Mouse (Mus musculus) adipocyte (in vitro differentiated cells): ENCODE measurements around the gene Gm44503.

Experiments used
- DNase-seq: peaks from one replicate; pipeline ENCODE4 v3.0.0-alpha.2; 2016; ENCODE audit warnings: low spot score

Gm44503 gene

DNA sequence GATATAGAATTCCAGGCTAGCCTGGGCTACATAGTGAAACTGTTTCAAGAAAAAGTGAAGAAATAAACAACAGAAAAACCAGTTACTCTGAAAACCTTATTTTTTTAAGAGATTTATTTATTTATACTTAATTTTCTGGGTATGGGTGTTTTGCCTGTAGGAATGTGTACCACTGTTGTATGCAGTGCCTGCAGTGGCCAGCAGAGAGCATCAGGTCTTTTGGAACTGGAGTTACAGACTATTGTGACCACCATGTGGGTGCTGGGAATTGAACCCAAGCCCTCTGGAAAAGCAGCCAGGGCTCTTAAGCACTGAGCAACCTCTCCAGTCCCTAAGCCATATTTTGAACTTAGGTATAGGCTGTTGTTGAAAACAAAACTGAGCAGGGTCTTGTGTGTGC lies 14.3 kb downstream of the Gm44503 start:
- no peak for DNase-seq

DNA sequence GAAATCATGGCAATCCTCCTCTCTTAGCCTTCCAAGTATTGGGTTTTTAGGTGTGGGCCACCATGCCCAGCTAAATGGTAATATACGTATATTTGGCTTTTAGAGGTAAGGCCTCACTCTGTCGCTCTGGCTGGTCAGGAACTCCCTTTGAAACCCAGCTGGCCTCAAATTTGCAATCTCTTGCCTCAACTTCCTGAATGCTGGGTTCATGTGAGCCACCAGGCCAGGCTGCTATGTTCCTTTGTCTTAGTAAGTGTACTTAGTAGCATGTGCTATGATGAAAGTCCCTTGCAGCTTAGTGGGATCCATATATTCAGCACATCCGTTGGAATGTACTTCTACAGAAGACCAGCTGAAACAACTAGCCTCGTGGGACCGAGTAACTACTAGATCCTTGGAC lies 16.1 kb downstream of the Gm44503 start:
- no peak for DNase-seq

DNA sequence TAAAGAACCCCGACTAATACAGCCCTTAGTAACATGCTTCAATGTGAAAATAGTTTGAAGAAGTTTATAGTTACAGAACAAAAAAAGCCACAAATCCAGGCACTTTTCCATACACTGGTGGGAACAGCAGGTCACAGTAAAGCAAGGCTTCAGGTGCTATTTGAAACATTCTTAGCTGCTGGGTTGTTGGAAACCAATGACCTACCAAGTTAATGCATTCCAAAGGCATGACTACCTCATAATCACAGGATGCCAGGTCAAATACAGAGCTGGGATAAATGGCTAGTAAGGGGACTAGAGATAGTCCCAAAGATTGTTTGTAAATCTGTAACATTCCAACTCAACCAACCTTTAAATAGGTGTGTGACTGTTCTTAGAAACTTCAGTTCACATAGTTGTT lies 16.6 kb downstream of the Gm44503 start:
- DNase-seq = no peak

DNA sequence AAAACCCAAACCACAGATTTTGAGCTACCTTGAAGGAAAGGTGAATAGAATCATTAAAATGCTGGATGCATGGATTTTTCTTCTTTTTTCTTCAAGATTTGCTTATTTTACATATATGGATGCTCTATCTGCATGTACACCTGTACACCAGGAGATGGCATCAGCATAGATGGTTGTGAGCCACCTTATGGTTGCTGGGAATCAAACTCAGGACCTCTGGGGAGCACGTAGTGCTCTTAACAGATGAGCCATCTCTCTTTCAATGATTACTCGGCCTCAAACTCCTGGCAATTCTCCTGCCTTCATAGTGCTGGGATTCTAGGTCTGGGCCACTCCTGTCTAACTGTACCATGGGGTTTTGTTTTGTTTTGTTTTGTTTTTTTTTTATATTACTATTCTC lies 24.4 kb downstream of the Gm44503 start:
- no peak for DNase-seq

GRCm38 (mm10) chr9:72985250-72986220 lies 26.9 kb downstream of the Gm44503 start, which contains the start of the genes Ccpg1os and Ccpg1:
Gene Ccpg1os, minus strand, starts transcription at chr9:72985382.
Gene Ccpg1, plus strand, starts transcription at chr9:72985429.
- DNase-seq = peak; percentile 96

GRCm38 (mm10) chr9:72987703-72988102 lies 29.1 kb downstream of the Gm44503 start:
- DNase-seq = no peak

DNA sequence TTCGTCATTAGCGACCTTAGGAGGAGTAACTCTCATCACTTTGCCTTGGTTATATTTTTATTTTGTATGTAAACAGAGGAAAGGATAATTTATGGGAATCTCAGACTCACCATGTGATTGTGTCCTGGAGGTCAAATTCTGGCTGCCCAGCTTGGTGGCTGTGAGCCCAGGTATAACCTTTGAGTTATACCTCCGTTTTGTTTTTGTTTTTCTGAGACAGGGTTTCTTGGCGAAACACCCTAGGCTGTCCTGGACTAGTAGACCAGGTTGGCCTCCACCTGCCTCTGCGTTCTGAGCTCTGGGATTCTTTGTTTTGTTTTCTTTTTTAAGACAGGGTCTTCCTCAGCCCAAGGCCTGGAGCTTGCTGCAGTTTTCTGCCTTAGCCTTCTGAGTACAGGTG lies 30.1 kb downstream of the Gm44503 start:
- no peak for DNase-seq

DNA sequence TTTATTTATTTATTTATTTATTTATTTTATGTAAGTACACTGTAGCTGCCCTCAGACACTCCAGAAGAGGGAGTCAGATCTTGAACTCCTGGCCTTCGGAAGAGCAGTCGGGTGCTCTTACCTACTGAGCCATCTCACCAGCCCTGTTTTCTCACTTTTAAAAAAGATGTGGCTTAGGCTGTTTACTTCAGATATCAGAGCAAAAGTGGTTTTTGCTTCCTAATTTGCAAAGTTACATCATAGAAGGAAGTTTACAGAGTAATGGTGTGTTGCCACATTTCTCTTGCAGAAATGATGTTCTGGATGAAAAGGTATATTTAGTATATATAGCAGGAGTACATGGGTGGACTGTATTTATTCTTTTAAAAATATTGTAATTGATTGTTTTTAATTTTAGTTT lies 32.8 kb downstream of the Gm44503 start:
- no peak for DNase-seq

- no peak for DNase-seq
Observed at GRCm38 (mm10) chr9:72992576-72992975, 33.9 kb downstream of the Gm44503 start.

- DNase-seq = no peak
Observed at GRCm38 (mm10) chr9:72996167-72996566, 37.5 kb downstream of the Gm44503 start.

DNA sequence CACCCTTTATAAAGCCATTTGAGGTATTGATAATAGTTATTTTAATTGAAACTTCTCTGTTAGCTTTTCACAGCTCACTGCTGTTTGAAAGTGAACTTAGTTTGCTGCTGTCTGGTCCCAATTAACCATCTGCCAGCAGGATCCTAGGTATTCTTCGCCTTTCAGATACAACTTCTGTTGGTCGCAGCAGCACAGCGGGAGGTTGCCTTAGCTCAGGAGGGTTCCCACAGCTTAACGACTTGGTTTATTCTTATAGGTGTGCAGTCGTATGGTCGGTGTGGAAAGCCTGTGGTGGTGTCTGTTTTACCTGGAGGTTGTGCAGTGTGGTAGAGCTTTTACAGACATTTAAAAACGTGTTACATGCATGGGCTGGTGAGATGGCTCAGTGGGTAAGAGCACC lies 38.2 kb downstream of the Gm44503 start:
- no peak for DNase-seq

GRCm38 (mm10) chr9:73000487-73000886 lies 41.8 kb downstream of the Gm44503 start:
- DNase-seq = no peak

- DNase-seq = no peak
Observed at GRCm38 (mm10) chr9:73001314-73002011, 42.8 kb downstream of the Gm44503 start.

DNA sequence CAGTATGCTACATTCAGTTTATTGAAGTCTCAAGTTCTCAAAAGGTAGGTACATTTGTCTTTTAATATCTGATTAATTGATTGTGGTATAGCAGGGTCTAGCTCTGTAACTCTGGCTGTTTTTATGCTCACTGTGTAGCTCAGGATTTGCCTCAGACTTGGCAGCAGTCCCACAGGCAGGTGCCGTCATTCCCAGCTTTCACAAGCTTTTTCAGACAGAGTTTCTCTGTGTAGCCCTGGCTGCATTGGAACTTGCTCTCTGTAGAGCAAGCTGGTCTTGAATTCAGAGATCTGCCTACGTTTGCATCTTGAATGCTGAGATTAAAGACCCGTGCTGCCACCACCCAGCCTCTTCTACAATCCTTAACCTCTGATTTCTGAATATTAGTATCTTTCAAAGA lies 43.5 kb downstream of the Gm44503 start:
- DNase-seq = no peak

- DNase-seq = no peak
Observed at GRCm38 (mm10) chr9:73004076-73004475, 45.4 kb downstream of the Gm44503 start.

- no peak for DNase-seq
Observed at GRCm38 (mm10) chr9:73005106-73005505, 46.5 kb downstream of the Gm44503 start.

- DNase-seq = no peak
Observed at GRCm38 (mm10) chr9:73006175-73006574, 47.5 kb downstream of the Gm44503 start.

DNA sequence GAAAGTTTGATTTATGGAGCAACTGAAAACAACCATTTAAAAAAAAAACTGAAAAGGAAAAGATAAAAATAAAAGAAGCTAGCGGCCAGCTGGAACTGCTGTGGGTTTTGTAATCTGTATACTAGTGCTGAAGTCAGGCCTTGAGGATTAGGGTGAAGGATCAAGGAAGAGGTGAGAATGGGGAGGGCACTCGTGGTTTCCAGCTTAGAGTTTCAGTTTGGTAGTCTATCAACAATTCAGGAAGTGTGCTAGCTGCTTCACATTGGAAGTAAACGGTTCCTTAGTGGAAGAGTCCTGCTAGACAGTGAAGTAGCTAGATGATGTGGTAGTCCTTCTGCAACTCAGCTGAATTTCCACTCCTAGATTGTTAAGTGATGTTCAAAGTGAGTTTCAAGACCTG lies 49.7 kb downstream of the Gm44503 start:
- DNase-seq = peak; percentile 25

- no peak for DNase-seq
Observed at GRCm38 (mm10) chr9:73012629-73013028, 54.0 kb downstream of the Gm44503 start.

GRCm38 (mm10) chr9:73014724-73015123 lies 56.1 kb downstream of the Gm44503 start:
- no peak for DNase-seq

GRCm38 (mm10) chr9:73019841-73020240 lies 61.2 kb downstream of the Gm44503 start:
- no peak for DNase-seq

- no peak for DNase-seq
Observed at GRCm38 (mm10) chr9:73020566-73021097, 62.0 kb downstream of the Gm44503 start.
